Mouse (Mus musculus): ENCODE measurements at regions not wholly inside any gene's neighbourhood (a gene's known extent, or its start where the extent isn't known, plus 50 kb on each side); places are given as distances from the start of the nearest gene placed in this dataset.

GRCm38 (mm10) chr4:10553724-10554123 lies 320.6 kb upstream of the 2610301B20Rik start:
- ATAC-seq (ENCODE audit: low FRiP score) = no peak
- Histone ChIP-seq H3K9ac (no peak overlapping the region), H3K4me1 (peaks cover 4% of the 10 kb centered on the region; the same call in 1 of the 2 replicates), H3K4me2 (no peak overlapping the region), H3K27me3 (no peaks in the 10 kb centered on the region), H3K36me3 (replicated peaks) (no peaks in the 10 kb centered on the region), H3K9me3 (no peaks in the 10 kb centered on the region), H3K27ac (no peak overlapping the region), H3K4me3 (replicated peaks) (no peak overlapping the region)
- 90% methylated on average over 5 of the region's 5 CpGs for WGBS

GRCm38 (mm10) chr4:10560078-10560477 lies 314.2 kb upstream of the 2610301B20Rik start:
- WGBS = 83% methylated on average over 3 of the region's 3 CpGs
- Histone ChIP-seq H3K9me3 (no peaks in the 10 kb centered on the region), H3K4me3 (replicated peaks) (no peak overlapping the region), H3K27me3 (no peaks in the 10 kb centered on the region), H3K4me1 (no peaks in the 10 kb centered on the region), H3K9ac (no peak overlapping the region), H3K4me2 (no peak overlapping the region), H3K27ac (no peak overlapping the region), H3K36me3 (replicated peaks) (no peaks in the 10 kb centered on the region)
- ATAC-seq (ENCODE audit: low FRiP score) = no peak

DNA sequence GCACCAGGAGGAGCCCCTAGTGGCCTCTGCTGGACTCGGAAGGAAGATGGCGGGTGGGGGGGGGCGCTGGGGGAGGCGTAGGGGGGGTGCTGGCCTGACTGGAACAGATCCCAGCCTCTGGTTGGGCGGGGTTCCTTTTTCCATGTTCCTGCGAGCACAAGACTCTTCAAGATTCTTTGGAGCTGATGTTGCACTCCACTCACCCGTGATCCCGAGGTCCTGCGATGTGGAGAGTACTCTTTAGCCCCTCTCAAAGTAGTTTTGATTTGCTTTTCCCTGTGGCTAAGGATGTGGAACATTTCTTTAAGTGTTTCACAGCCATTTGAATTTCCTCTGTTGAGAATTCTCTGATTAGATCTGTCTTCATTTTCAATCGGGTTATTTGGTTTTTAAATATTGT lies 269.8 kb upstream of the 2610301B20Rik start:
- H3K27ac ChIP-seq = no peak overlapping the region
- no peaks in the 10 kb centered on the region for H3K27me3 ChIP-seq
- no peaks in the 10 kb centered on the region for H3K4me1 ChIP-seq
- no peak overlapping the region for H3K4me3 ChIP-seq (replicated peaks)
- H3K4me2 ChIP-seq = no peak overlapping the region
- ATAC-seq (ENCODE audit: low FRiP score) = no peak
- no peak overlapping the region for H3K9ac ChIP-seq
- H3K9me3 ChIP-seq = no peaks in the 10 kb centered on the region
- H3K36me3 ChIP-seq (replicated peaks) = no peaks in the 10 kb centered on the region
- 88% methylated on average over 10 of the region's 10 CpGs for WGBS

- 83% methylated on average over 7 of the region's 7 CpGs for WGBS
- no peak for ATAC-seq (ENCODE audit: low FRiP score)
- no peaks in the 10 kb centered on the region for H3K4me1 ChIP-seq
Measured at GRCm38 (mm10) chr4:10607855-10608576, 266.3 kb upstream of the 2610301B20Rik start.

GRCm38 (mm10) chr4:10610784-10611183 lies 263.5 kb upstream of the 2610301B20Rik start:
- Histone ChIP-seq H3K9me3 (no peaks in the 10 kb centered on the region), H3K4me3 (replicated peaks) (no peak overlapping the region), H3K4me2 (no peak overlapping the region), H3K4me1 (no peaks in the 10 kb centered on the region), H3K9ac (no peak overlapping the region), H3K27me3 (no peaks in the 10 kb centered on the region), H3K27ac (no peak overlapping the region), H3K36me3 (replicated peaks) (no peaks in the 10 kb centered on the region)
- 56% methylated on average over 1 of the region's 1 CpGs for WGBS
- no peak for ATAC-seq (ENCODE audit: low FRiP score)

More at GRCm38 (mm10) chr4:10607855-10608576, 266.3 kb upstream of the 2610301B20Rik start:
- no peaks in the 10 kb centered on the region for H3K9me3 ChIP-seq
- H3K27me3 ChIP-seq = no peaks in the 10 kb centered on the region
- no peak overlapping the region for H3K27ac ChIP-seq
- no peak overlapping the region for H3K9ac ChIP-seq
- H3K4me3 ChIP-seq (replicated peaks) = no peak overlapping the region
- no peak overlapping the region for H3K4me2 ChIP-seq
- no peaks in the 10 kb centered on the region for H3K36me3 ChIP-seq (replicated peaks)
